Mouse (Mus musculus): ENCODE data around the gene Gse1.

- TF ChIP-seq TAL1 (IDR thresholded peaks at IDR 0.05; ENCODE audit: low read length) (no peak), GATA1 (IDR thresholded peaks at IDR 0.05; ENCODE audit: low read length) (no peak)
These were observed 200.9 kb downstream of the Gse1 start for GRCm38 (mm10) chr8:120429116-120429515.
